Mouse (Mus musculus) neutrophil, adult 59 days (primary cell): Measurements from ENCODE around the gene Med12. TPM values are rescaled to one million over a fixed set of nuclear protein-coding genes. Genes with fewer than 3 reads are reported as not detected.

ENCODE experiments used
- total RNA-seq, 2 experiments: library from RNA; stranded (reverse); gene quantifications; 1 replicate in 1 of 2; 2 replicates in 1 of 2; pipeline ENCODE4 v1.2.4; 2023

Gene Med12
- total RNA-seq = 10 to 100 TPM; 56.9 to 61.0 TPM

DNA sequence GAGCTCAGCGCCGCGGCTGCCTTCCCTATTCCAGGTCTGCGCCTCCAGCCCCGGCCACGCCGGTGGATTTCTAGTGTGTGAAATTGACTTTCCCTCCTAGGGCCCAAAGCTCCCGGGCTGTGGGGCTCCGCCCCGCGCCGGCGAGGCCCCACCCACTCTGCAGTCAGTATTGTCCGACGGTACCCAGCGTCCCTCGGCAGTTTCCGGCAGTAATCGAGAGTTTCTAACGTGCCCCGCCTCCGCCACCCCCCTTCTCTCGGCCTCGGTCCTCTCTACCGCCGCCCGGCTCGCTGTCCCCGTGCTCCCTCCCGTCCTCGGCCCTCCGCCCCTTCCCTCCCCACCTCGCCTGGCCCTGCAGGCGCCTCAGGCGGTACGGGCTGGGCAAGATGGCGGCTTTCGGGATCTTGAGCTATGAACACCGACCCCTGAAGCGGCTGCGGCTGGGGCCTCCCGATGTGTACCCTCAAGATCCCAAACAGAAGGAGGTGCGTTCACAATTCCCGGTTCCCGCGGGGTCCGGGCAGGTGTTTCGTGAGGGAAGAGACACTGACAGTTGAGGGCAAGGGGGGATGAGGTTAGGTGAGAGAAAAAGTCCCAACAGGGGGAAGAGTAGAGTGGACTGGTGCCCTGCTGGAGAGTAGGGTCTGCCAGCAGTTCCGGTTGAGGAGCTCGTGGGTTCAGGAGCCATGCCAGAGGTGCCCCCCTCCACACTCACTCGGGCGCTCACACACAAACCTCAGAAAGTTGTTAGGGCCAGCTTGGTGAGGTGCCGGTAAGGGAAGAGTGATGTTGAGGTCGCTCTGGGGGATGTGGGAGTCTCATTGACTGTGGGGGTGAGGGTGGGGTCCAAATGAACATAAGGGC lies at the start of gene Med12:
Gene Med12, plus strand, starts transcription at position 156 of the 864 bp plus-strand sequence.

DNA sequence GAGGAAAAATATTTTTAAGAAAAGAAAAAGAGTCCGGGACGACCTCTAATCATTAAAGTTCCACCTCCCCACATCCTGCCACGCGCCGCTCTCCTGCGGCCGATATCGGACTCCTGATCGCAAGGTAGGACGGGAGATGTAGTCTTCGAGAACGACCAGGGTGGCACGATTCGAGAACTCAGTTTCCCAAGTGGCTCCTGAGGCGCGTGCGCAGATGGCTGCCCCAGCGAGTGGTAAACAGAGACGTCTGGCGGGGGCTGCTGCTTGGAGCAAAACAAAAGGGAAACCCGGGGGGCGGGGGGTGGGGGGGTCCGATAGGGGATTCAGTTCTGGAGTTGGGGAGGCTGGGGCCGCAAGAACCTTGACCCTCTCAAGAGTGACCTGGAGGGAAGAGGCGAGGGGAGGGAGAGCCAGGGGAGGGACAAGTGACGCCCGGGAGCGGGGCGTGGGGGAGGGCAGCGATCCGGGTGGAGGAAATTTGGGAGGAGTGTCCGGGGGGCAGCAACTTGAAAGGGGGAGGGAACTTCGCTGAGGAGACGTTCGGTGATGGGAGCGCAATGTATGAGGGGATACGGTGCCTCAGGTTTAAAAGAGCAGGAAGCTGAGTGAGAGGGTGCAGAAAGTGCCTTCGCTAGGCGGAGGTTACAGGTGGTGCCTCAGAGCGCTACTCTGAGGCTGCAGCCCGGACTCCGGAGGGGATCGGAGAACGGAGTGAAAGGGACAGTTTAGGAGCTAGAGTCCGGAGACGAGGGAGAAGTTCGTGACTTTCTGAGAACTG lies 19.7 kb upstream of the Med12 start, which contains the start of gene Foxo4:
Gene Foxo4, plus strand, starts transcription at position 577 of the 778 bp plus-strand sequence.

DNA sequence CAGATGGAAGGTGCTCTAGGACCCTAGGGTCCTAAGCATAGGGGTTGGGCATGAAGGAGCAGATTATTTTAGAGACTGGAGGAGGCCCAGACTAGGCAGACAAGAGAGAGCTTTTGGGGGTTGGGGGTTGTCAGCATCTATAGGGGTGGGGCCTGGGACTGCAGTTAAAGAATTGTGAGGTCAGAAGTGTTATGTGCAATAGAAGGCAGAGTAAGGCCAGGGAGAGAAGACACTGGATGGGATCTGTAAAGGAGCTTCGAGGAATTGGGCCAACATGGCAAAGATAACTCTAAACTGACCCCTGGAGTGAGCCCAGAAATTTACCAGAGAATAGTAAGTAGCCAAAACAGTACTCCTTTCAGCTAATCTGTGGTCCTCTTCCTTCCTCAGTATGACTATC lies 9.9 kb upstream of the Med12 start, which contains the start of gene Gm614:
Gene Gm614, minus strand, starts transcription at position 101 of the 400 bp plus-strand sequence.

DNA sequence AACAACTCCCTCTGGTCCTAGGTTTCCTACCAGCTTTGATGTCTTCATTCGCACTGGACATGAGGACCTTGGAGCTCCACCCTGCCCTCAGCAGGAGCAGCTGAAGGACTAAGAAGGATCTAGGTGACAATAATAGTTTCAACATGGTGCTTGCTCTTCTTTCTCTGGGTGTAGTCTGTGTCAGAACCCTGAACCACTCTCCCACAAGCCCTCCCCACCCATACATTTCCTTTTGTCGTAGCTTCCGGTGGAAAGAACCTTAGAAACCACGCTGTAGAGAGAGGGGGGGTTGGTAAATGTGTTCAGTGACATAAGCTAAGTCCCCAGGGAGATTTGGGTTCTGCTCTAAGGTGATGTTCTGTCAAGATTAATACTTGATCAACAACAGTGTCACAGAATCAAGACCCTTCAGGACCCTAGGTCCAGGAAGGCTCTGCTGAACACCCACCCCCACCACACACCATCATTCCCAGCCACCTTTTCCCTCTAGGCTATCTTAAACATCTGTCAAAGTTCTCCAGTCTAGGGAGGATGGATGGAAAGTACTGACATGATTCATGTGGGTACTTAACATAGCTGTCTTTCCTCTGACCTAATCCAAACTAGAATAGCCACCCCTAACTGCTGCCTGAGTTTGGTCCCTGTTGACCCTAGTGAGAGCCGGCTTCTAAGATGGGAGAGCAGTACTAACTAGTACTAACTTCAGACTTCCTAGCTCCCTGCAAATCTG lies 5.6 kb upstream of the Med12 start, which contains the start of gene Il2rg:
Gene Il2rg, minus strand, starts transcription at position 231 of the 730 bp plus-strand sequence.

DNA sequence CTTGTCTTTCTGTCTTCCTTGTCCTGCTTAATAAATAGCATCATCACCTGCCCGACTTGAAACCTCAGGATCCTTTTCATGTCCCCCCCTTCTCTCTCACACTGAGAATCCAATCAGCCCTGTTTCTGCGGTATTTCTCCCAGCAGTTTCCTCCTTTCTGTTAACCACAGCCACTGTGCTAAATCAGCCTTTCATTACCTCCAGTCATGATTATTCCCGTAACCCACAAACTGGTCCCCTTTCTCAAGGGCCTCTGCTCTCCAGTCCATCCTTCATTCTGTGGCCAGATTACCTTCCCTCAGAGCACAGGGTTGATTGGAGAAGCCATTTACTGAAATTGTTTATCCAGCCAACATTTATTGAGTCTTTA lies 5.1 kb upstream of the Med12 start, which contains the start of gene Gm20489:
Gene Gm20489, minus strand, starts transcription at position 269 of the 370 bp plus-strand sequence.

DNA sequence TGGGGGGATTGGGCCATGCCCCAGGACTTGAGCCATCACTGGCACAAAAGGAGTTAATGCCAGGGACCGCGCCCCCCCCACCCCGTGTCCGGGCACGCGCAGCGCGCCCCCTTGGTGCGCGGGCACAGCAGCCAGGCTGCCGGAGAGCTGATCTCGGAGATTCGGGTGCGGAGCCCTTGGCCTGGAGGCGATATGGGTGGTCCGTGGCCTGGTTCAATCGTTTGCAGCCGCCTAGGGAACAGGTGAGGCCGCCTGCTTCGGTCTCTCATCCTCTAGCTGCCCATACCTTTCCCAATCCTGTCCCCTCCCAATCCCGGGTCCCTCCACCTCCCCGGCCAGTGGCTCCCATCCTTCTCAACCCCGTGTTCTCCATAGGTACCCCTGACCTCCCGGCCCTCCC lies 25.2 kb downstream of the Med12 start, which contains the start of gene Nlgn3:
Gene Nlgn3, plus strand, starts transcription at position 114 of the 400 bp plus-strand sequence.

Other genes starting within 250 kb of the Med12 start
- gene Tex11, start 214.4 kb upstream of the Med12 start, total RNA-seq = not detected
- not detected for gene Slc7a3, start 188.0 kb upstream of the Med12 start, total RNA-seq
- 10 to 100 TPM; 37.6 to 42.3 TPM for gene Snx12, start 51.5 kb upstream of the Med12 start, total RNA-seq
- 10 to 100 TPM; 23.9 to 26.7 TPM for gene Foxo4, start 19.5 kb upstream of the Med12 start, total RNA-seq
- gene Gm614, start 10.0 kb upstream of the Med12 start, total RNA-seq = 1 to 10 TPM; 3.0 to 3.6 TPM
- gene Il2rg, start 5.8 kb upstream of the Med12 start, total RNA-seq = 10 to 100 TPM; 32.3 to 34.3 TPM
- gene Gm20489, start 5.0 kb upstream of the Med12 start, total RNA-seq = not detected
- gene Nlgn3, start 25.1 kb downstream of the Med12 start, total RNA-seq = under 1 TPM in 1 of 2 experiments, not detected in 1; 0.51 TPM
- gene Gjb1, start 102.3 kb downstream of the Med12 start, total RNA-seq = not detected
- 10 to 100 TPM; 14.2 to 20.6 TPM for gene Zmym3, start 146.8 kb downstream of the Med12 start, total RNA-seq
- gene Nono, start 155.3 kb downstream of the Med12 start, total RNA-seq = 100 to 1,000 TPM; 108 to 168 TPM
- 1 to 10 TPM; 1.6 TPM for gene Itgb1bp2, start 175.1 kb downstream of the Med12 start, total RNA-seq